Mouse (Mus musculus): ENCODE data around the gene Ebf1.

The Ebf1 gene

DNA sequence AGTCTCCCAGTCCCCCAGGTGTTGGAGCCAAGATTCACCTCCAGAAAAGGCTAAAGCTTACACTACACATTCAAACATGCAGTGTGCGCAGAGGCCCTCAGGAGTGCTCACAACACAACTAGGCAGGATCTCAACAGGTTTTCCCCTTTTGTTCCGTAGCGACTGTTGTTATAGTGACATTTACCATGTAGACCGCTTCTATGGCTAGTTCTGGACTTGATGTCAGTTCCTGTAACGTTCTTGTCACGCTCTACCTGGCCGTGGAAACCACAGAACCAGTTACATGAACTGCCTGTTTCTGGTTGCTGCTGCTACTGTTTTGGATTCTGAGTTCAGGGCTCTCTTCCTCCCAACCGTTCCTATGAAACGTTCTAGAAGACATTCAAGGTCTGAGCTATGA is 333.2 kb downstream of the Ebf1 start:
- no peak for DNase-seq (ENCODE audit: low spot score in 2 of 2)

DNA sequence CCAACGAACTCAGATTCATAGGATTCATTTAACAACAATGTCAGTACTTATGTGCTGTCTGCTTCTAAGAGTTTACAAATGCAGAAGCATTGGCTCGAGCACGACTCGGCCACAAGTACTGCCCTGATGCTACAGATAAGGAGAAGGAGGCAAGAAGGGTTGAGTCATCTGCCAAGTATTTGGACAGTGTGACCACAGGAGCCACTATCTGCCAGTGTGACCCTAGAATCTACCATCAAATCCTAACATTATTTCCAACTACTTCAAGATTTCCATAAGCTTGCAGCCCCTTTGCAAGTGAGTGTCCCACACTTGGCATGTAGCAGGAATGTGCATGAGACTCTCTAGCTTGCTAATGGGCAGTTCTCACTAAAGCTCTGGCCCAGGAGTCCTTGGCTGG is 334.4 kb downstream of the Ebf1 start:
- no peak for DNase-seq (ENCODE audit: low spot score in 2 of 2)

DNA sequence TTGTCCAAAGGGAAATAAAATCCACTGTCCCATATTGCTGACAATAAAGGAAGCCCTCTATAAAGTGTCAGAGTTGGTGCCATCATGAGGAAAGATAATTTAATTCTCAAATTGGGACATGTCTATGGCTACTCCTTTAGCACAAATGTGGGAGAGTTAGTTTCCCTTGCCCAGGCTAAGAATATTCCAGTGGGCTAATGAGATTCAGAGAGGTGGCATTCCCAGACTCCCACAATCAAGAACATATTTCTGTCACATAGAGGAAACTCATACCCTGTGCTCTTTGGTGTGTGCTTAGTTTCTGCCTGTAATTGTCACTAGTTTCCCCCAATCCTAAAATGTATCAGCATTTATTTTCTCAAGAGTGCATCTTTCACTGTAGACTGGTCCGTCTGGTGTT is 336.2 kb downstream of the Ebf1 start:
- no peak for DNase-seq (ENCODE audit: low spot score in 2 of 2)

DNA sequence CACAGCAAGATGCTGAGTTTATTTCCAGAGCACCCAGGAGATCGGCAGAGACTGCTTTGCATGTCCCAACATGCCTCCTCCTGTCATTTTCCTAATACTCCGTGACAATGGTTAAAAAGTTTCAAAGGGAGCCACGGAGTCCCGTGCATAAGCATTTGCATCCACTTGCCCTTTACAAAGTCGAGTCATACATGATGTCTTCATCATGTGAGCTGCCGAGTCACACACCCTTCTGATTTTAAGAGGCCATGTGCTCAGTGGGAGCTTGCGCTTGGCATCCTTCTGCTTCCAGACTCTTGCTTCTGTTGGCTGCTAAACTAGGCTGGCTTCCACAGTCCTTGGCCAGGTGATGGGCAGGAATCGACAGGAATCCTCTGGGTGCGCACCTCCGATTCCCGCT is 336.7 kb downstream of the Ebf1 start:
- no peak for DNase-seq (ENCODE audit: low spot score in 2 of 2)

DNA sequence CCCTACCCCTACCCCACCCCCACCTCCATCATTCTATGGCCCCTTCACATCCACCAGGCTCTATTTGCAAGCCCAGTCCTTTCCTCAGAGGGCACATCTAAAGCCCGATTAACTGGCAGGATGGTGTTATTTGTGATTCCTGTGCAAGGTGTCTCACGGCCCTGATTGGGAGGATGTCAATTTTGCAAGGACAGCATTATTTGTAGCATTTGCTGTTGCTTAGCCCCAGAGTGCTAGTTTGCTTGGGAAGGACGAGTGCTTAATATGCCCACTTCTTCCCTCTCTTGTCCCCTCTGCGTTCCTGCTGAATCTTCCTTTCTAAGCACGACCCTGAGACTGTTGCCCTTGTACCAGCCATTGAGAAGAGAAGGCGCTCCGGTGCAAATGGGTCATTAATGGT is 337.2 kb downstream of the Ebf1 start:
- no peak for DNase-seq (ENCODE audit: low spot score in 2 of 2)

DNA sequence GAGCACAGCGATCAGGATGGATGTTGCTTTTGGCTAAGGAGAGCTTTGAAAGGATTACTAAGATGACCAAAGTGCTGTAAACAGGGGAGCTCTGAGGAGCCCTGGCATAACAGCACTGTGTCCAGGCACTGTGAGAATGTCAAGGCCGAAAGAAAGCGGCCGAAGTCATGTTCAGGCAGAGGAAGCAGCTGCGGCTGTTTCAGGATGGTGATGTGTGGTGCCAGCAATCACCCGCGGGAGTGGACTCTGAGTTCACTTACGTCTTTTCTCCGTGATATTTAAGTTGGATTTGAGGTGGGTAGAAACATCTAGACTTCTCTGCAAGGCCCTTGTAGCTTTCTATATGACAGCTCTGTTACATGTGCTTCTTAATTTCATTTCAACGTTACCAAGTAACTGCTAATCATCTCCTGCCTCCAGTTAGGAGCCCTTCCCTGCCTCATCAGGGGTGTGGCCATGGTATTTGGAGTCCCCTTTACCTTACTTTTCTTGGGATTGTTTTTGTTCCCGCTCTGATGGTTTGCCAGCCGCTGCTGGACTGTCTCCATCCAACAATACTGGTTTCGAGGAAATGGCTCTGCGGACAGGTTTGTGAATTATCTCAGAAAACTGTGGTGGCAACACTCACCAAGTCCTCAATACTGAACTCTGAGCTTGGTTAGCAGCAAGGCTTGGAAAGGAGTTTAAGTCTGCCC is 345.8 kb downstream of the Ebf1 start:
- no peak for DNase-seq (ENCODE audit: low spot score in 2 of 2)

DNA sequence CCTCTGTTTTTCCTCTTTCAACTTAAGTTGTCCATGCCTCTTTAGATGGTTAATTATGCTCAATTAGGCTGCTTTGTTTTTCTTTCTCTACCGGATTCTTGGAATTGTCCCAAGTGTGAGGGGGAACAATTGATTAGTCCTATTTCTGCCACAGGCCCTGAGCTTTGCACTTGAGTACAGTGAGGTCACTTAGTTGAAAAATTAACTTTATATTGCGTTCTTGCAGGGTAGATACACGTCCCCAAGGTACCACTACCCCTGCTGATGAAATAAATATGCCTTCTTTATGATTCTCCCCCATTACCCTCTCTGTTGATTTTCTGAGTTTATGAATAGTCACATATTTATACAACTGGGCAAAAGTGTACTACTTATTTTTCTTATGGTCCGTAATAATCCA is 351.9 kb downstream of the Ebf1 start:
- DNase-seq (ENCODE audit: low spot score in 2 of 2): no peak

DNA sequence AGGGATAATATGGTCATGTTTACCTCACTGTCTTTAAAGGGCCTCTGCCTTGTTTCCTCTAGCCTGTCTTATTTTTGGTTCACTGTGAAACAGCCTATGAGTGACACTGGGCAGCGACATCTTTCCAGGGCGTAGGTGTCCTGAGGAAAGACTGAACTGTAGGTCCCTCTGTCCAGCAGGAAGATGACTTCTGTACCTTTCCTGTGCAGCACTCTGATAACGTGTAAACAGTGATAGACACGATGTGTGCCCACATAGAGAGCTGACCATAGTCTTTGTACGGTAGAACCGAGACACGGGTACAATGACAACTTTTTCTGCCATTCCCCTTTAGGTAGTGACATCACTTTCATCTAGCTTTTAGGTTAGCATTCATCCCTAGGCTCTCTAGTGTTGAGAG is 357.2 kb downstream of the Ebf1 start:
- no peak for DNase-seq (ENCODE audit: low spot score in 2 of 2)

DNA sequence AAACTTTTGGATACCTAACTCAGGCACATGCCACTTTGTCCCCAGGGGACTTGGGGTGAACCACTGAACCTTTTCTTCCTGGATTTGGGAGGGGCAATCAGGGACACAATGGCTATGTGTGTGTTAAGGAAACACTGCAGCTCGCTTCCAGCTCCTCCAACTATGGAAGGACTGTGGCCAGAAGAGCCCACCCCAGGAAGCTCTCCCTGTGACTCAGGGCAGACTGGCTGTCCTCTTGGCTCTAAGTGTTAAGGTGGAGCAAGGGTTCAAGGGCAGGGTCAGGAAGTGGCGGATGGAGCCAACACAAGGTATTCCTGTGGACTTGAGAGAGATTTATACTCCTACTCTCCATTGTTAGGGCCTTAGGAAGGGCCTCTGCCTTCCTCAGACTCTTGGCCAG is 358.0 kb downstream of the Ebf1 start:
- no peak for DNase-seq (ENCODE audit: low spot score in 2 of 2)

DNA sequence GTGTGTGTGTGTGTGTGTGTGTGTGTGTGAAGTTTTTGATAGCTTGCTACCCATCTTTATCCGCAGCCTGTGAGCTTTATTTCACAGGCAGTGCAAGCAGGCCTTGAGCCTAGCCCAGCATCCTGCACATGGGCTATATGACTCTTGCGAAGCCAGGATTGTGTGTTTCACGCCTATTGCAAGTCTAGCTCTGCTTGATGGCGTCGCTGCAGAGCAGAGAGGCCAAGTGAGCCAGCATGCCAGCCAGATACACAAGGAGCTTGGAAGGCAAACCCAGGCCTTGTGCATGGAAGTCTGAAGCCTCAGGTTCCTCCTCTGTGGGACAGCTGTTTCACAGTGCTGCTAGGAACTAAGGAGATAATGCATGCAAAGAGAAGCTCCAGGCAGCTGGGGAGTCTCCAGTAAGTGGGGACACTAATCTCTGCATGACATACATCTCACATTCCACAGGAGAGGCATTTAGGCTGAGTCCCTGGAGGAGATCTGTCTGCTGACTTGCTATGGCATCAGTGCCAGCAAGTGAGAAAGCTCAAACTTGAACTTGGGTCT is 359.2 kb downstream of the Ebf1 start:
- no peak for DNase-seq (ENCODE audit: low spot score in 2 of 2)

DNA sequence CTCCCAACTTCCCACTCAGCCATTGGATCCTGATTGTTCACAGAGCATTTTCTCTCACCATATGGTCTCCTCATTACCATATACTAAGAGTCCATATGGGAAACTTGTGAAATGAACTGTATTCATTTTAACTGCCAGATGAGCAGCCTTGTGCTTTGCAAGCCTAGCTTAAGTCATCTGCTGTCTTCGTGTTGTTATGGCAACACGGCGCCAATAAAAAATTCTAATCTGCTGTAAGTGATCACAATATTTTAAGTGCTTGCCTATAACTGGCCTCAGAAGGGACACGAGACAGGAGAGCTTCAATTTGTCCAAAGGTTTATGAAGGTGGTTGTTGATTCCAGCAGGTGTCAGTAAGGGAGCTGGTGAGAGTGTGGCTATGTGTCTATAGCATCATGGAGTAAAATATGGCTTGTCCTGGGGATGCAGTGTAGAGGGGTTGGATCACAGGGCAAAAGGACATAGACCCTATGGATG is 360.8 kb downstream of the Ebf1 start:
- peak; percentile 16 to 41 for DNase-seq (ENCODE audit: low spot score in 2 of 2)

DNA sequence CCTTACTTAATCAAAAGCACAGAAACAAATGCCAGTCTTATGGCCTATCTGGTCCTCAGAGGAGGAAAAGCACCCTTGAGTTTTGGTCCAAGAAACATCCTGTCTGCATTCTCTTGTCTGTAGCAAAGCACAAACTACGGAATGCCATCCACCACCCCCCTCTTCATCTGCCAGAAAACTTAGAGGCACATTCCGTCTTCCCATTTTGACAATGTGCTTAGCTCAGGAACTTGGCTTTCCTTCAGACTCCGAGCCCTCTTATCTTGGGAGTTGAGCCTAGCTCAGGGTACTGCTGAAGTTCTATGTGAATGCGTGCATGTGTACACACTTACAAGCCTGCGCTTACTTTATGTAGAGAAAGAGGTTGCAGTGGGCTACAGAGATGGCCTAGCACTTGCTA is 362.3 kb downstream of the Ebf1 start:
- no peak for DNase-seq (ENCODE audit: low spot score in 2 of 2)

DNA sequence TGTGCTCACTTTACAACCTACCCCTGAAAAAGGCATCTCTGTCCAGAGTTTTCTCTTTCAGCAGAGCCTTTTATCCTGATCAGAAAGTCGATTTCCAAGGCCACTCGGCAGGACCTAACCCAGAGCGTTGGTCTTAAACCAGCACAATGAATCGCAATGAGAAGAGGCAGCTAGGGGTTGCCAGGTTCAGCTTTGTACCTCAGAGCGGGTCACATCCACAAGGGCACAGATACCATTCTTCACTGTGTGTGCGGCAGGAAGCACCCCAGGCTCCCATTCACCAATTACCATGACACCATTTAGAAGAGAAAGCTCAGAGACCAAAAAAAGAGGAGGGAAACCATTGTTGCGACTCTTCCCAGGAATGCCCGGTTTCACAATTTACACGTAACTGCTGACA is 365.1 kb downstream of the Ebf1 start:
- DNase-seq (ENCODE audit: low spot score in 2 of 2): no peak

DNA sequence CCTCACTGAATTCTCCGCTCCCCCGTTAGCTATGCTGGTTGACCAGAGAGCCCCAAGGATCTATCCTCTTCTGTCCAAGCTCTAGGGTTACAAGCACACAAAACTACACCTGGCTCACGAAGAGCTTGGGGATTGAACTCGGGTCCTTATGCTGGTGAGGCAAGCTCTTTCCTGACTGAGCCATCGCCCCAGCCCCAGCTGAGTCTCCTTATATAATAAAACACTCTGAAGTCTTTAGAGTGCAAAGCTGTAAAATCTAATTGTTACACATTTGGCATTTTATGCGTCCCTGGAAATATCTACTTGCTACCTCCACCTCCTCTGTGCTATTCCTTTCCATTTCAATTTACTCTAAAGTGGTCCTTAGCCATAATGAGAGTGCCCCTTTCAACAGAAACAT is 366.8 kb downstream of the Ebf1 start:
- DNase-seq (ENCODE audit: low spot score in 2 of 2): no peak

DNA sequence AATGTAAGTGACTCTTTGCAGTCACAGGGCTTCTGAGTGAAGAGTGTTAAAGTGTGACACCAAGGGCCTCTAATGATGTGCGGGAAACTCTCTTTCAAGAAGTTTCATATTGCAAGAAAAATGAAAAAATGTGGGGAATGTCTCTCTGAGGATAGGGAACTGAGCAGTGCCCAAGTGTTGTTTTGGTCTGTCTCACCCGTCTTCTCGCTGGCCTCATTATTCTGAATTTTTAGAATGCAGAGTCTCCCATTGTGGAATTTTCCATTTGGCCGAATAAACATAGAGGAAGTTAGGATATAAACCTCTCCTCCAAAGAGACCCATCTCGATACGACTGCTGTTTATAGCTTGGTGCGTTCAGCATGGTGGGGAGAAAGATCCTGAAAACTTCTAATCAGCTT is 367.3 kb downstream of the Ebf1 start:
- DNase-seq (ENCODE audit: low spot score in 2 of 2): no peak

DNA sequence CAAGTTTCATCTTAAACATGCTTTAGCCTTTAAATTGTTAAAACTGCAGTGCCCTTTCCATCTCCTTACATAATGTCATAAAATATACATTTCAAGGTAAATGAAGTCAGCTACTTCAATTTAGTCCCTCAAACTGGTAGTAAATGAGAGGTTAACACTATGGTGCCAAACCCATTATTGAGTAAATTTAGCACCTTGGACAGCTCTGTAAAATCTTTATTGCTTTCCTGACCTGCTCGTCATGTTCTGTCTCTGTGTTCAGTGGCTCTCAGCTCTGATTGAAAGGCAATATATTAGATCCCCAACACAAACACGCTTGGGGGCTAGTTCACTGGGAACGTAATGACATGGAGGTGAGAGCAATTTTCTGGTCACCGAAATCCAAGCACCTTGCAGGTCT is 370.7 kb downstream of the Ebf1 start:
- DNase-seq (ENCODE audit: low spot score in 2 of 2): no peak

DNA sequence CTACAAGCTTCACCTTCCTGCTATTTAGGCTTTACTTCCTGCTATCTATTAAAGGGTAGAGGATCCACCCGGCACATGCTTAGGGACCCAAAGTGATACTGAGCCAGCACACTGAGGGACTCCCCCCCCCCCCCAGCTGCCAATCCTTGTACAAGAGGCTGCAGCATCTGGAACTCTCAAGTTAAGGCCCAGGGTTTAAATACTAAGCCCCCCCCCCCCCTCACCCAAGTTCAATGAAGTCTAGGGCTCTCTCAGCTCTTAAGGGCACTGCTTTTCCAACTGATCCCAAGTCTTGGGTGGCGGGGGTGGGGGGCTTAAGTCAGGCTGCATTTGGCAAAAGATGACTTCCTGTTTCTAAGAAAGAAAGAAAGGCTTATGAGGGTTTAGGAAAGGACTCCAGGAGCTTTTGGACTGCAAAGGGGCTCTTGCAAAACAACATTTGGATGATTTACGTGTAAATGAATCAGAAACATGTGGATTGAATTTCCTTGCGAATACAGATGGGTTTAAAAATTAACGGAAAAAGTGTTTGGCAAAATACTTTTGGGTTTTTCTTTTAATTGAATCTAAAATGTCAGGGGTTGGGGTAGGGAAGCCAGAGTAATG is 385.7 kb downstream of the Ebf1 start:
- DNase-seq (ENCODE audit: low spot score in 2 of 2): no peak

DNA sequence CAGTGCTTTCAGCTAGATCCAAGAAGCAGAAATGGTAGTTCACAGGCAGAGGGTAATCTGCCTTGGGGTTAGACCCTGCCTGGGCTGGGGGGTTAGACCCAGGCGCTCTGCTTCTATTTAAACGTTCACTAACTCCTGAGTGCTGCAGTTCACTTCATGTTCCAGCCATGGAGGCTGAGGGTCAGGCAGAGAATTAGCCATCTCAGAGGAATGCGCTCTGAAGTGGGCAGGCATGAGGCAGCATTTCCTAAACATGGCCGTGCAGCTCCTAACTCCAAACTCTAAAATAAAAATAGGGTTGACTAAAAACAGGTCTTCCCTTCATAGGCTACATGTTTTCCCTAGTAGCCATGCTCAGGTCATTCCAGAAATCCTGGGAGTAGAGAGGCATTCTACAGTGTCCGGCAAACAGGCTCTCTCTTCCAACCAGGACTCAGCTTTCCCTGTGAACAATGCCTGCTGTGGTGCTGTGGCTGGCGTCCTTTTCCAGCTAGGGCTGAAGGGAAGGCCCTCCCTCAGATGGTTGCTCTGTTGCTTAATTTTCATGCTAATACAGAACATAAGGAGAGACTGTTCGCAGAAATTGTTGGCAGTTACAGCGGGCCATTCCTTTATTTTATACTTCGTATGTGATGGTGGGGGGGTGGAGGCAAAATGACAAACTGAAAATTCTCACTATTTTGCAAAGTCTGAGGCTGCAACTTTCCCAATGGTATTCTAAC is 386.8 kb downstream of the Ebf1 start:
- no peak for DNase-seq (ENCODE audit: low spot score in 2 of 2)

DNA sequence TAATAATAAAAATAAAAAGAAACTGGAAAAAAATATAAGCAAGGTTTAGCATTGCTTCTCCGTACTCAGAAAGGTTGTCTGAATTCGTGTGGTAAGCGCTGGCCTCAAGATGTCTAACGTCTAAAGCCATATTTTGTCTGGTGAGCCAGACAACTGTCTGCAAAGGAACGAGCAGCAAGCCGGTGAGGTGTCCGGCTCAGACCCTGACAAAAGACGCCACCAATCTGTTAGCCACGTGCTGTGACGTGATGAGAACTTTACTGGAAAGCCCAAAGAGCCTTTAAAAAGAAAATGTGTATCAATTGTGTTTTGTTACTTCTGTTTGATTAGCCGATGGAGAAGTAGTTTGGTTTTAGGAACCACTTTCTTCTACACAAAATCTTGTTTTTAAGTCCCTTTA is 390.2 kb downstream of the Ebf1 start:
- no peak for DNase-seq (ENCODE audit: low spot score in 2 of 2)

DNA sequence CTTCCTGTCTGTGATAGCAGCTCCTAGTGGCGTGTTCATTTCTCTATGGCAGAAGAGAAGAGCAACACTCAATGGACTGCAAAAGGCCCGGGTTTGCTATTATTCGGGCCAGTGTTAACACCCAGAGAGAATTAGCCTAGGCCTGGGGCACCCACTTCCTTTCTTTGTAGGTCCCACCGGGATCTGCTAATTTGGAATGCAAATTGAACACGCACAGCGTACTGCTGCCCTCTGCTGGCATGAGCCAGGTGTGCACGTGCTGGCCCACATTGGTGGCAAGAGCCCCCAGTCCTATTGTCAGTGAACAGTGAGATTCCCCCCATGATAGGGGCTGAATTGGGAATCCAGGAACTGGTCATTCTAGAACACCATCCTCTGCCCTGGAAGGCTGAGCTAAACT is 391.0 kb downstream of the Ebf1 start:
- DNase-seq (ENCODE audit: low spot score in 2 of 2): peak; percentile 76 to 77

DNA sequence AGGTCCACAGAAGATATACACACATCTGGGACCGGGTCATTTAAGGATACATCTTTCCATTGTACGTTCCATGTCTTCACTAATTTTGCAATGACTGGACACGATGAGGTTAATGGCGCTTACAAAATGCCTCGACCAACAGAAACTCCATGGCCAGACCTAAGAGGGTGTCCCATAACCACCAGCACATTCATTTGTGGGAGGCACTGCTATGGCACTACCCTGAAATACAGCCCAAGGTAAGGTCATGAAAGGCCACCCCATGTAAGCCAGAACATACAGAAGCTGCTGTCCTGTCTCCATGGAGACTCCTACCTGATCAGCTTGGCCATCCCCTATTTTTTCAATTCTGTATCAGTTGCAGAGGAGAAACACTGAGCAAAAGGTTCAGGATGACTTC is 391.6 kb downstream of the Ebf1 start:
- no peak for DNase-seq (ENCODE audit: low spot score in 2 of 2)

DNA sequence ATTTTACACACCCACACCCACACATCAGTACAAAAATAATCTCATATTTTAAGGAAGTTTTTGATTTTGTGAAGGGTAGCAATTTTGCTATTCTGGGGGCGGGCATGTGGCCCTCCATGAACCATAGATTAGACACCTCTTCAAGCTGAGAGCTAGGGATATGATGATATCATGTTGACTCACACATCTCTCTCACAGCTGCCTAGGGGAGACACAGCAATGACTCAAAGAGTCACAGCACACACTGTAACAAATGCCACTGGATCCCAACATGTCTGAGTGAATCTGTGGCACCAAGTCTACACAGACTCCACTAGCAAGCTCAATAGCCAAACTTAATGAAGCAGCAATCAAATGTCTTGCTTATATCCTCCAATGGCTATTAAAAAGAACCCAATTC is 395.0 kb downstream of the Ebf1 start:
- no peak for DNase-seq (ENCODE audit: low spot score in 2 of 2)

DNA sequence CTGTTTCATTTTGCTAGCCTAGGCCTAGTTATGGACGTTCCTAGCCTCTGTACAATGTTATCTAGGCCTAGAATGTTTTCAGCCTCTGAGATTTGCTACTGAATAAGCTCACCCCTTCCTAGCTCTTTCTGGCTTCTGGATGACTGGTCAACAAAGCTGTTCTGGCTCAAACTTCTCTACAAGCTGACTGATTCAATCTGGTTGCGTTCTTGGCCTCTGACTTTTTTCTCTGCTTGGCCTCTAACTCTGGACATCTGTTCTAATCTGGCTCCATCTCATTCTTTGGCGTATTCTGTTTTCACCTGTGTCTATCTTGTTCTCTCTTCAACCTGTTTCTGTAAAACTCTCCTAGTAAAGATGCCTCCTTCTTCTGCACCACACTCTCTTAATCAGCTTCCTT is 400.4 kb downstream of the Ebf1 start:
- no peak for DNase-seq (ENCODE audit: low spot score in 2 of 2)
